Mouse (Mus musculus) kidney, embryonic 15.5 days (tissue): Measurements from ENCODE around the gene Vbp1. TPM values are rescaled to one million over a fixed set of nuclear protein-coding genes. Genes with fewer than 3 reads are reported as not detected.
A peak's percentile ranks its signal among the peaks of the same experiment; 100 is the strongest.
"Not testable (repeated sequence)": the region's sequence is repeated elsewhere in the genome, so short reads cannot be mapped to it uniquely, and the experiment has no call there.

Experiments used
- ATAC-seq: fragments of 200-750 bp; cut with Nextera tagmentation; replicated peaks from 2 replicates; pipeline ENCODE4 v1.8.0; 2017; ENCODE audit warnings: moderate TSS enrichment; ENCODE audit not compliant: low FRiP score
- H3K27ac ChIP-seq: fragments of 300-500 bp; sonication (generic); 2 replicates; pipeline ENCODE4 v1.5.1; 2015; ENCODE audit warnings: mild to moderate bottlenecking, inconsistent platforms
- H3K27me3 ChIP-seq: fragments of 300-500 bp; sonication (generic); 2 replicates; pipeline ENCODE4 v1.6.1; 2015; ENCODE audit warnings: inconsistent platforms
- H3K36me3 ChIP-seq: fragments of 300-500 bp; sonication (generic); 2 replicates; pipeline ENCODE4 v1.6.1; 2015; ENCODE audit warnings: inconsistent platforms
- H3K4me1 ChIP-seq: fragments of 300-500 bp; sonication (generic); 2 replicates; pipeline ENCODE4 v1.6.1; 2015; ENCODE audit warnings: inconsistent platforms
- H3K4me2 ChIP-seq: fragments of 300-500 bp; sonication (generic); 2 replicates; pipeline ENCODE4 v1.6.1; 2015; ENCODE audit warnings: moderate library complexity, mild to moderate bottlenecking, inconsistent platforms
- H3K4me3 ChIP-seq: fragments of 300-500 bp; sonication (generic); replicated peaks from 2 replicates; pipeline ENCODE4 v1.5.1; 2015; ENCODE audit warnings: mild to moderate bottlenecking, inconsistent platforms
- H3K9ac ChIP-seq: fragments of 300-500 bp; sonication (generic); 2 replicates; pipeline ENCODE4 v1.6.1; 2015; ENCODE audit warnings: mild to moderate bottlenecking, inconsistent platforms
- H3K9me3 ChIP-seq: fragments of 300-500 bp; sonication (generic); replicated peaks from 2 replicates; pipeline ENCODE4 v1.6.1; 2016; ENCODE audit warnings: inconsistent platforms
- WGBS: fragments of 180-500 bp; shearing (Covaris S2); methylation state at CpG from one replicate; pipeline ENCODE4 v1.1.7; 2015; ENCODE audit warnings: mixed read lengths; 5-methylcytosine and 5-hydroxymethylcytosine counted together
- polyA plus RNA-seq: library from polyadenylated mRNA; unstranded; fragments of >200 nt; fragmentation: Nextera tagmentation; extraction: Ambion mirVana; gene quantifications from 2 replicates; pipeline ENCODE4 v1.2.1, GENCODE M21; 2015

Vbp1 gene
- polyA plus RNA-seq: 173 and 195 TPM in 2 replicates

DNA sequence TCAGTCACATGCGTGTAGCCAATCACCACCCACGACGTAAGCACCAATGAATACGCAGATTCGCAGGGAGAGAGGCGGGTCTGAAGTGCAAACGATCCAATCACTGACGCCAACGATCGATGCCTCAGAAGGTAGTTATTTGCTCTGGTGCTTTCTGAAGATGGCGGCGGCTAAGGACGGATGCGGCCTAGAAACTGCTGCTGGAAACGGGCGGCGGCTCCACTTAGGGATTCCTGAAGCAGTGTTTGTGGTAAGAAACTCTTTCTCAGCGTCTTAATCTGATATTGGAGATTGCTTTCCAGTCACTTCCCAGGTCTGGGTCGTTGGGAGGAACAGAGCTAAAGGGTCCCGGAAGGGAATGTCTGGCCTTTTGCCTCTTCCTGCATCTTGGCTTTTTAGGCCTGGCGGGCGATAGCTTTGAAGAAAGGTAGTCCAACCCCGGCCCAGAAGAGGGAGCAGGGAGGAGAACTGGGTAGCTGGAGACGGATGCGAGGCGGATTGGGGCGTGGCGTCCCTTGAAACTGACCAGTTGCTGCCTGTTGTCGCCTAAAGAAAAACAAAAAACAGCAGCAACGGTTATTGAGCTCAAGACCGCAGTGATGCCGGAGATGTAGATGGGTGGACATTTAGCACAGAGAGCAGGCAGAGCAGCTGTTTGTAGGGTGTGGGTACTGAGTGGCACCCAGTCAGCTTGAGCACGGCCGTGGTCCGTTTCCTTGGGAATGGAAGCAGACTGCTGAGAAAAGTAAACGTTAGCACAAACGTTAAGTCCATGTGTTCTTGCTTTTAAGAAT lies at the start of gene Vbp1:
Gene Vbp1, plus strand, starts transcription at position 121 of the 794 bp plus-strand sequence.
- Histone ChIP-seq H3K4me3 (peak within 1 kb of the TSS; percentile 59), H3K36me3 (no peaks in the 10 kb centered on the region), H3K9me3 (no peaks in the 10 kb centered on the region), H3K4me1 (no peaks in the 10 kb centered on the region), H3K9ac (peak within 1 kb of the TSS; percentile 42; the same call in 1 of the 2 replicates), H3K27ac (peak within 1 kb of the TSS; percentile 95), H3K4me2 (peak within 1 kb of the TSS; percentile 48), H3K27me3 (0 out of 2 replicates have a peak, but pooled peaks cover 3% of the 10 kb centered on the region)
- 14% methylated on average over 37 of the region's 37 CpGs for WGBS
- ATAC-seq: peak; percentile 99

DNA sequence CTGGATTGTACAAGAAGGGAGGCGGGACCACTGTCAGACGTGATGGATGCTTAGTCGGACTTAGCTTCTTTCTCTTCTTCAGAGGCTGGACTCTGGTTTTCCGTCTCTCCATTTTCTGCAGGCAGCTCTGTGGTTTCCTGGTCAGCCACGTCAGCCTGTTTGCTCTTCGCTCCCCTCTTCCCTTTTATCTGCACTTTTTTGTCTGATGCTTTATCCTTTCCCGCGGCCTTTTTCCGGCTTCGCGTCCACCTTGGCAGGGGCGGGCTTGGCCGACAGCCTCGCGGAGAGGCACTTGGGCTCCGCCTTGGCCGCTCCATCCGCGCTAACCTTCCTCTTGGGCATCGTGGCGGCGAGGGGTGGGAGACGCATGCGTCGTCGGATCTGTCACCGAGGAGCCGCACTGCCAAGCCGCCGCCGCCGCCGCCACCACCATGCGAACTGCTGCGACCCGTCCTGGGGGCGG lies 38.9 kb upstream of the Vbp1 start:
- ATAC-seq: peak; percentile 86
- H3K4me2 ChIP-seq: peak overlapping the region; percentile 58
- H3K4me1 ChIP-seq, H3K9me3 ChIP-seq, H3K27me3 ChIP-seq, H3K36me3 ChIP-seq, H3K27ac ChIP-seq: not testable (repeated sequence)
- H3K4me3 ChIP-seq: peak overlapping the region; percentile 44
- 0 out of 2 replicates have a peak overlapping the region, but pooled peaks have one; percentile 7 for H3K9ac ChIP-seq
- WGBS: 21% methylated on average over 35 of the region's 37 CpGs

DNA sequence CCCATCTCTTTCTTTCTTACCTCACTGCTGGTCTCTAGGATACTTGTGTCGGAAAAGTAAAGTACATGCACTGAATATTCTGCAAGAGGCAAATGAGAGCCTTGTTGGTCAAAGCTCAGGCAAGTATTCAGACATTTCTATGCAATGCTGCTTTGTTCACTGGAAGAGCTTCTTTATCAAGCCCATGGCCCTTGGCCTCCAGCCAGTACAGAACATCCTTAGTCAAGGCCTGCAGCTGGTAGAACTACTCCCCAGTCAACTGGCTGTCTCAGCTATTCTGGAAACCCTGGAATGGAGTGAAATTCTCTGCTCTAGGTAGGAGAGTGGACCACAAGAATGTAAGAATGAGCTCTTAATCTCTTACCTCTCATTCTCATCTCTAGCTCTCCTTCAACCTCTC lies 24.2 kb upstream of the Vbp1 start:
- 89% methylated on average over 1 of the region's 1 CpGs for WGBS
- no peaks in the 10 kb centered on the region for H3K36me3 ChIP-seq

DNA sequence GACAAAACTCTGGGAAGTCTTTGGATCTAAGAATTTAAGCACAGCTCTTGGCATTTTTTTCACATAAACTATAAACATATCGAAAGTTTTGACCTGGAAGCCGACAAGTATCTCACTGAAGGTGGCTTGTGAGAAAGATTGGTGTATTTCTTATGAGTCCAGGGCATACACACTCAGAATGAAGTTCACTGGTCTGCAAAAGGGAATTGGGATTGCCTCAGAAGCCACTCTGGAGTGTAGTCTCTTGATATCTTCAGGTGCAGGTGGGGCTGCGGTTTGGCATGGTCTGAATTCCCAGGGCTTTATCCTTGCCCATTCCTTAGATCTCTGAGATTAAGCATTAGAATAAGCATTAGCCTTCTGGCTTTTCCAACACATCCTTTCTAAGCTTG lies 316 bp upstream of the Vbp1 start:
- no peak overlapping the region for H3K27ac ChIP-seq
- no peaks in the 10 kb centered on the region for H3K9me3 ChIP-seq
- peak overlapping the region; percentile 46 for H3K4me2 ChIP-seq
- no peaks in the 10 kb centered on the region for H3K4me1 ChIP-seq
- no peak for ATAC-seq
- WGBS: 29% methylated on average over 3 of the region's 3 CpGs
- H3K36me3 ChIP-seq: no peaks in the 10 kb centered on the region
- H3K4me3 ChIP-seq: 0 out of 2 replicates have a peak overlapping the region, but pooled peaks have one; percentile 59
- no peak overlapping the region for H3K9ac ChIP-seq
- H3K27me3 ChIP-seq: 0 out of 2 replicates have a peak, but pooled peaks cover 3% of the 10 kb centered on the region

More for the DNA sequence above, 24.2 kb upstream of the Vbp1 start:
- no peak overlapping the region for H3K4me3 ChIP-seq
- no peaks in the 10 kb centered on the region for H3K4me1 ChIP-seq
- ATAC-seq: no peak
- no peak overlapping the region for H3K9ac ChIP-seq
- H3K9me3 ChIP-seq: no peaks in the 10 kb centered on the region
- H3K27ac ChIP-seq: no peak overlapping the region
- no peaks in the 10 kb centered on the region for H3K27me3 ChIP-seq
- H3K4me2 ChIP-seq: no peak overlapping the region

DNA sequence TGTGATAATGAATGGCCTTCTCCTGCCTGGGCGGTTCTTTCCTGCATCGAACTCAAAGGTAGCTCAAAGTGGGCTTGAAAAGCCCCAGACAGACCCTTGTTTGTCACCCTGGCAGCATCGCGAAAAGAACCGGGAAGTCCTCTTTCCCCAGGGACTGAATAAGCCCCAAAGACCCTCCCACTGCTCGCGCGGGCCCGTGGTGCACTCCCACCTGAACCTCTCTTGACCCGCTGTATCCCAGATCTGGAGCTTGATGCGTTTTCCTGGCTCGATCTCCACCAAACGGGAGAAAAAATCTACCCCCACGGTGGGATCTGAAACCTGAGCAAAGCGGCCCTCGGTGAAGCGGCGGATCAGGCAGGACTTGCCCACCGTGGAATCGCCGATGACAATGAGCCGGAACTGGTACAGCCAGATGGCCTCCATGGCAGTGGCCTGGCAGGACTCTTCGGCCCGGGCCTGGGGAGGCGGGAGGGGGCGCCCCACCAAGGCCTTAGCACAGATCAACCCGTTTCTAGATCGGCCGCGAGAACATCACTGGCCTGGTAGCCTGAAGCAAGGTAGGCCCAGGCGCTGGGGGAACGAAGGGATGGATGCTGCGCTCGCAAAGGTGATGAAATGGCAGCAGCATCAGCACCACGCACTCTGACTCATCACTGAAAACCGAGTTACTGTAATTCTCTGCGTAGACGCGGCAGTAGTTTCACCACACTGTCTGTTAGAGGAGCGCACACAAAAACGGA lies 63.7 kb downstream of the Vbp1 start, which contains the start of gene Rab39b:
Gene Rab39b, minus strand, starts transcription at position 650 of the 743 bp plus-strand sequence.
- peak within 1 kb of the TSS; percentile 54 for H3K4me3 ChIP-seq
- 19% methylated on average over 41 of the region's 41 CpGs for WGBS
- H3K4me2 ChIP-seq: peak within 1 kb of the TSS; percentile 73
- no peak within 1 kb of the TSS for H3K27ac ChIP-seq
- H3K36me3 ChIP-seq: no peaks in the 10 kb centered on the region
- H3K27me3 ChIP-seq: no peaks in the 10 kb centered on the region
- H3K9ac ChIP-seq: no peak within 1 kb of the TSS; the same call in 1 of the 2 replicates
- H3K9me3 ChIP-seq: no peaks in the 10 kb centered on the region
- no peaks in the 10 kb centered on the region for H3K4me1 ChIP-seq
- ATAC-seq: peak; percentile 79

DNA sequence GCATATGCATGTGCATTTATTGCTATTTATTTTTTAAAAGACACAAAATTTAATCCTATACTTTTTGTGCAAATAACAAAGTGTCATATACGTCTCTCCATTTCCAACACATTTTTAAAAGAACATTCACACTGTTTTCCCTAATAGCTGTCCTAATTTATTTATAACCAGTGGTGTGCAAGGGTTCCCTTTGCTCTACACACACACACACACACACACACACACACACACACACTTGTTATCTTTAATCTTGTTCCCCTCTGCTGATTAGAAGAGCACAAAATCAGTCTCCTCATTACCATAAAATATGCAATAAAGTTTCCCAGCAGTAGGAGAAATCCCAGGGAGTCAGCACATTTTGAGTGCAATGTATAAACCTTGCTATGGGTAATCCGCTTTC lies 64.4 kb downstream of the Vbp1 start:
- ATAC-seq: no peak
- Histone ChIP-seq H3K4me2 (no peak overlapping the region), H3K27ac (no peak overlapping the region), H3K36me3 (no peaks in the 10 kb centered on the region), H3K4me3 (no peak overlapping the region), H3K27me3 (no peaks in the 10 kb centered on the region), H3K4me1 (no peaks in the 10 kb centered on the region), H3K9me3 (no peaks in the 10 kb centered on the region), H3K9ac (no peak overlapping the region)
- WGBS: 86% methylated on average over 2 of the region's 2 CpGs

Other genes starting within 250 kb of the Vbp1 start
- gene Fundc2, start 131.9 kb upstream of the Vbp1 start, polyA plus RNA-seq: 50.3 and 68.0 TPM in 2 replicates
- gene F8, start 131.7 kb upstream of the Vbp1 start, polyA plus RNA-seq: 2.9 and 3.4 TPM in 2 replicates
- 20.2 and 22.7 TPM in 2 replicates for gene Cmc4, start 97.7 kb upstream of the Vbp1 start, polyA plus RNA-seq
- 9.2 and 10.2 TPM in 2 replicates for gene Mtcp1, start 97.7 kb upstream of the Vbp1 start, polyA plus RNA-seq
- 69.2 and 71.0 TPM in 2 replicates for gene Brcc3, start 97.7 kb upstream of the Vbp1 start, polyA plus RNA-seq
- gene Rab39b, start 63.9 kb downstream of the Vbp1 start, polyA plus RNA-seq: 2.3 and 2.8 TPM in 2 replicates